Mouse (Mus musculus) MEL (cell line): ENCODE measurements around the gene Grifin.

Experiments
- CTCF ChIP-seq, 3 experiments: IDR thresholded peaks in 2 of 3; conservative IDR thresholded peaks in 1 of 3; 2 replicates each; pipeline ENCODE4 v1.5.1; 2011 to 2012; ENCODE audit warnings: low read length in 3 of 3, low read depth in 2 of 3, mild to moderate bottlenecking in 2 of 3, improper control_type of control experiment in 1 of 3, inconsistent platforms in 1 of 3, mixed read lengths in 1 of 3, moderate library complexity in 1 of 3; ENCODE audit not compliant: control insufficient read depth in 1 of 3, insufficient read depth in 1 of 3, poor library complexity in 1 of 3, severe bottlenecking in 1 of 3
- EP300 ChIP-seq, 2 experiments: IDR thresholded peaks; 2 replicates each; pipeline ENCODE4 v1.6.1; 2011; ENCODE audit warnings: improper control_type of control experiment in 2 of 2, low read length in 2 of 2, low read depth in 1 of 2, mild to moderate bottlenecking in 1 of 2
- ETS1 ChIP-seq: IDR thresholded peaks from 2 replicates; pipeline ENCODE4 v1.6.1; 2012; ENCODE audit warnings: low read depth, mild to moderate bottlenecking, inconsistent platforms, low read length, improper control_type of control experiment, moderate library complexity
- HCFC1 ChIP-seq: IDR thresholded peaks from 2 replicates; pipeline ENCODE4 v1.6.1; 2012; ENCODE audit warnings: low read depth, mild to moderate bottlenecking, inconsistent platforms, low read length, improper control_type of control experiment, moderate library complexity
- MAX ChIP-seq: IDR thresholded peaks from 2 replicates; pipeline ENCODE4 v1.6.1; 2011; ENCODE audit warnings: low read length, improper control_type of control experiment
- NELFE ChIP-seq: IDR thresholded peaks from 2 replicates; pipeline ENCODE4 v1.6.1; 2011; ENCODE audit warnings: low read depth, low read length, improper control_type of control experiment
- POLR2A ChIP-seq, 2 experiments: IDR thresholded peaks; 2 replicates each; pipeline ENCODE4 v1.6.1; 2011 to 2012; ENCODE audit warnings: low read length in 2 of 2, mild to moderate bottlenecking in 2 of 2, control low read depth in 1 of 2, improper control_type of control experiment in 1 of 2, low read depth in 1 of 2, moderate library complexity in 1 of 2; ENCODE audit not compliant: control insufficient read depth in 1 of 2, insufficient read depth in 1 of 2, poor library complexity in 1 of 2
- SIN3A ChIP-seq: IDR thresholded peaks from 2 replicates; pipeline ENCODE4 v1.6.1; 2012; ENCODE audit warnings: low read length, improper control_type of control experiment, inconsistent platforms
- SMC3 ChIP-seq: IDR thresholded peaks from 2 replicates; pipeline ENCODE4 v1.6.1; 2011; ENCODE audit warnings: low read depth, low read length, improper control_type of control experiment
- ZC3H11A ChIP-seq: IDR thresholded peaks from 2 replicates; pipeline ENCODE4 v1.6.1; 2012; ENCODE audit warnings: low read depth, mild to moderate bottlenecking, inconsistent platforms, low read length, improper control_type of control experiment
- ZKSCAN1 ChIP-seq: IDR thresholded peaks from 2 replicates; pipeline ENCODE4 v1.6.1; 2012; ENCODE audit warnings: low read depth, mild to moderate bottlenecking, inconsistent platforms, low read length, improper control_type of control experiment, moderate library complexity
- ZNF384 ChIP-seq: IDR thresholded peaks from 2 replicates; pipeline ENCODE4 v1.6.1; 2012; ENCODE audit warnings: low read depth, mild to moderate bottlenecking, inconsistent platforms, low read length, improper control_type of control experiment

GRCm38 (mm10) chr5:140612191-140612590, 47.3 kb upstream of the Grifin start:
- TF ChIP-seq ZNF384 (no peak), NELFE (no peak), ZC3H11A (no peak), ETS1 (no peak), EP300 (IDR thresholded peaks at IDR 0.05; ENCODE audit: low read depth in 1 of 2, low read length in 2 of 2) (no peak), SIN3A (no peak), POLR2A (IDR thresholded peaks at IDR 0.05; ENCODE audit: control insufficient read depth in 1 of 2, insufficient read depth in 1 of 2, low read depth in 1 of 2, low read length in 2 of 2, poor library complexity in 1 of 2) (no peak), MAX (no peak), ZKSCAN1 (no peak), CTCF (IDR thresholded peaks at IDR 0.05 in 2 of 3, conservative IDR thresholded peaks at IDR 0.05 in 1 of 3; ENCODE audit: control insufficient read depth in 1 of 3, insufficient read depth in 1 of 3, low read depth in 2 of 3, low read length in 3 of 3, poor library complexity in 1 of 3, severe bottlenecking in 1 of 3) (no peak), SMC3 (no peak), HCFC1 (no peak)
